Mouse (Mus musculus): ENCODE results near the gene Acaa1a.

GRCm38 (mm10) chr9:119322289-119323259 is 16.9 kb upstream of the Acaa1a start, which contains the start of gene Oxsr1:
- TF ChIP-seq CTCF (IDR thresholded peaks at IDR 0.05; ENCODE audit: control insufficient read depth, insufficient read depth, insufficient replicate concordance, low read depth, low read length): no peak
- peak; percentile 68 for TF ChIP-seq POLR2A (IDR thresholded peaks at IDR 0.05; ENCODE audit: control insufficient read depth, low read depth, low read length)
